Mouse (Mus musculus): ENCODE data around the gene Cpsf4. TPM values are rescaled to one million over a fixed set of nuclear protein-coding genes. Genes with fewer than 3 reads are reported as not detected.
"Not testable (repeated sequence)": the region's sequence is repeated elsewhere in the genome, so short reads cannot be mapped to it uniquely, and the experiment has no call there.

Gene Cpsf4
- total RNA-seq, 1 experiment: 73.2 TPM

GRCm38 (mm10) chr5:145207954-145208353 is 40.9 kb downstream of the Cpsf4 start:
- Histone ChIP-seq H3K4me3 (ENCODE audit: insufficient read depth in 1 of 2, low read depth in 1 of 2, low read length in 2 of 2, poor library complexity in 1 of 2, severe bottlenecking in 1 of 2) (no peak overlapping the region), H3K4me1 (ENCODE audit: control insufficient read depth in 2 of 2, insufficient read depth in 2 of 2, low read length in 2 of 2, poor library complexity in 1 of 2) (peaks cover 0 to 5% of the 10 kb centered on the region in 2 experiments; a peak in 1 of 4 replicates), H3K9ac (ENCODE audit: insufficient read depth, low read depth, low read length, poor library complexity, severe bottlenecking) (no peak overlapping the region; the same call in 1 of the 2 replicates), H3K36me3 (ENCODE audit: control insufficient read depth, insufficient read depth, low read length, poor library complexity, severe bottlenecking) (no peaks in the 10 kb centered on the region; the same call in 1 of the 2 replicates), H3K27ac (ENCODE audit: insufficient read depth, low read depth, low read length, poor library complexity, severe bottlenecking) (no peak overlapping the region; the same call in 1 of the 2 replicates), H3K9me3 (ENCODE audit: control insufficient read depth, insufficient read depth, low read depth, low read length) (no peaks in the 10 kb centered on the region)
- TF ChIP-seq CHD2 (IDR thresholded peaks at IDR 0.05; ENCODE audit: low read depth, low read length): no peak
- no peak for TF ChIP-seq MAFK (IDR thresholded peaks at IDR 0.05; ENCODE audit: insufficient read depth, low read depth, low read length)
- TF ChIP-seq ZNF384 (IDR thresholded peaks at IDR 0.05; ENCODE audit: low read depth, low read length): no peak
- TF ChIP-seq ZC3H11A (IDR thresholded peaks at IDR 0.05; ENCODE audit: borderline replicate concordance, low read depth, low read length): no peak
- TF ChIP-seq HCFC1 (IDR thresholded peaks at IDR 0.05; ENCODE audit: borderline replicate concordance, insufficient read depth, low read length): no peak
- no peak for DNase-seq (ENCODE audit: low read depth, low spot score)
- in situ Hi-C loops (cut with MboI; ENCODE audit: low sequenced_read_pairs in 2 of 2, unreplicated experiment in 2 of 2): no loop called here

- H3K36me3 ChIP-seq (ENCODE audit: control insufficient read depth, insufficient read depth, low read length, poor library complexity, severe bottlenecking); H3K4me1 ChIP-seq (ENCODE audit: control insufficient read depth in 2 of 2, insufficient read depth in 2 of 2, low read length in 2 of 2, poor library complexity in 1 of 2); H3K9me3 ChIP-seq (ENCODE audit: control insufficient read depth, insufficient read depth, low read depth, low read length); in situ Hi-C loops (cut with MboI; ENCODE audit: low sequenced_read_pairs in 2 of 2, unreplicated experiment in 2 of 2); H3K9ac ChIP-seq (ENCODE audit: insufficient read depth, low read depth, low read length, poor library complexity, severe bottlenecking); H3K27ac ChIP-seq (ENCODE audit: insufficient read depth, low read depth, low read length, poor library complexity, severe bottlenecking); DNase-seq (ENCODE audit: low read depth, low spot score): not testable (repeated sequence)
- peak overlapping the region in 1 of 2 experiments; percentile 42; a peak in 2 of 4 replicates for H3K4me3 ChIP-seq (ENCODE audit: insufficient read depth in 1 of 2, low read depth in 1 of 2, low read length in 2 of 2, poor library complexity in 1 of 2, severe bottlenecking in 1 of 2)
These were observed 41.4 kb downstream of the Cpsf4 start for GRCm38 (mm10) chr5:145208391-145208790.

GRCm38 (mm10) chr5:145211340-145211739 is 44.3 kb downstream of the Cpsf4 start:
- in situ Hi-C loops (cut with MboI; ENCODE audit: low sequenced_read_pairs in 2 of 2, unreplicated experiment in 2 of 2): no loop called here
- peaks cover 0 to 13% of the 10 kb centered on the region in 2 experiments; a peak in 2 of 4 replicates for H3K4me1 ChIP-seq (ENCODE audit: control insufficient read depth in 2 of 2, insufficient read depth in 2 of 2, low read length in 2 of 2, poor library complexity in 1 of 2)
- DNase-seq (ENCODE audit: low read depth, low spot score): no peak
- H3K36me3 ChIP-seq (ENCODE audit: control insufficient read depth, insufficient read depth, low read length, poor library complexity, severe bottlenecking): peaks cover 5% of the 10 kb centered on the region; the same call in 1 of the 2 replicates
- H3K9ac ChIP-seq (ENCODE audit: insufficient read depth, low read depth, low read length, poor library complexity, severe bottlenecking): no peak overlapping the region
- no peaks in the 10 kb centered on the region for H3K9me3 ChIP-seq (ENCODE audit: control insufficient read depth, insufficient read depth, low read depth, low read length)
- H3K27ac ChIP-seq (ENCODE audit: insufficient read depth, low read depth, low read length, poor library complexity, severe bottlenecking): no peak overlapping the region
- TF ChIP-seq ZNF384 (IDR thresholded peaks at IDR 0.05; ENCODE audit: low read depth, low read length) (no peak), MAFK (IDR thresholded peaks at IDR 0.05; ENCODE audit: insufficient read depth, low read depth, low read length) (no peak), ZC3H11A (IDR thresholded peaks at IDR 0.05; ENCODE audit: borderline replicate concordance, low read depth, low read length) (no peak), CHD2 (IDR thresholded peaks at IDR 0.05; ENCODE audit: low read depth, low read length) (no peak), HCFC1 (IDR thresholded peaks at IDR 0.05; ENCODE audit: borderline replicate concordance, insufficient read depth, low read length) (no peak)
- no peak overlapping the region for H3K4me3 ChIP-seq (ENCODE audit: insufficient read depth in 1 of 2, low read depth in 1 of 2, low read length in 2 of 2, poor library complexity in 1 of 2, severe bottlenecking in 1 of 2)

- Histone ChIP-seq H3K27ac (ENCODE audit: insufficient read depth, low read depth, low read length, poor library complexity, severe bottlenecking) (no peak overlapping the region), H3K4me3 (ENCODE audit: insufficient read depth in 1 of 2, low read depth in 1 of 2, low read length in 2 of 2, poor library complexity in 1 of 2, severe bottlenecking in 1 of 2) (no peak overlapping the region), H3K9ac (ENCODE audit: insufficient read depth, low read depth, low read length, poor library complexity, severe bottlenecking) (no peak overlapping the region), H3K36me3 (ENCODE audit: control insufficient read depth, insufficient read depth, low read length, poor library complexity, severe bottlenecking) (peaks cover 5% of the 10 kb centered on the region; the same call in 1 of the 2 replicates), H3K4me1 (ENCODE audit: control insufficient read depth in 2 of 2, insufficient read depth in 2 of 2, low read length in 2 of 2, poor library complexity in 1 of 2) (peaks cover 0 to 13% of the 10 kb centered on the region in 2 experiments; a peak in 2 of 4 replicates), H3K9me3 (ENCODE audit: control insufficient read depth, insufficient read depth, low read depth, low read length) (no peaks in the 10 kb centered on the region)
- in situ Hi-C loops (cut with MboI; ENCODE audit: low sequenced_read_pairs in 2 of 2, unreplicated experiment in 2 of 2): no loop called here
- no peak for DNase-seq (ENCODE audit: low read depth, low spot score)
- TF ChIP-seq ZNF384 (IDR thresholded peaks at IDR 0.05; ENCODE audit: low read depth, low read length) (no peak), MAFK (IDR thresholded peaks at IDR 0.05; ENCODE audit: insufficient read depth, low read depth, low read length) (no peak), ZC3H11A (IDR thresholded peaks at IDR 0.05; ENCODE audit: borderline replicate concordance, low read depth, low read length) (no peak), CHD2 (IDR thresholded peaks at IDR 0.05; ENCODE audit: low read depth, low read length) (no peak), HCFC1 (IDR thresholded peaks at IDR 0.05; ENCODE audit: borderline replicate concordance, insufficient read depth, low read length) (no peak)
These were observed 45.2 kb downstream of the Cpsf4 start for GRCm38 (mm10) chr5:145212216-145212615.

- no peak overlapping the region for H3K27ac ChIP-seq (ENCODE audit: insufficient read depth, low read depth, low read length, poor library complexity, severe bottlenecking)
- DNase-seq (ENCODE audit: low read depth, low spot score): no peak
- H3K9ac ChIP-seq (ENCODE audit: insufficient read depth, low read depth, low read length, poor library complexity, severe bottlenecking): no peak overlapping the region
- in situ Hi-C loops (cut with MboI; ENCODE audit: low sequenced_read_pairs in 2 of 2, unreplicated experiment in 2 of 2): no loop called here
- H3K4me3 ChIP-seq (ENCODE audit: insufficient read depth in 1 of 2, low read depth in 1 of 2, low read length in 2 of 2, poor library complexity in 1 of 2, severe bottlenecking in 1 of 2): no peak overlapping the region
- H3K4me1 ChIP-seq (ENCODE audit: control insufficient read depth in 2 of 2, insufficient read depth in 2 of 2, low read length in 2 of 2, poor library complexity in 1 of 2): peaks cover 6 to 11% of the 10 kb centered on the region in 2 experiments
- peaks cover 5% of the 10 kb centered on the region; the same call in 1 of the 2 replicates for H3K36me3 ChIP-seq (ENCODE audit: control insufficient read depth, insufficient read depth, low read length, poor library complexity, severe bottlenecking)
- no peak for TF ChIP-seq ZNF384 (IDR thresholded peaks at IDR 0.05; ENCODE audit: low read depth, low read length)
- no peak for TF ChIP-seq CHD2 (IDR thresholded peaks at IDR 0.05; ENCODE audit: low read depth, low read length)
- TF ChIP-seq MAFK (IDR thresholded peaks at IDR 0.05; ENCODE audit: insufficient read depth, low read depth, low read length): no peak
- TF ChIP-seq ZC3H11A (IDR thresholded peaks at IDR 0.05; ENCODE audit: borderline replicate concordance, low read depth, low read length): no peak
- TF ChIP-seq HCFC1 (IDR thresholded peaks at IDR 0.05; ENCODE audit: borderline replicate concordance, insufficient read depth, low read length): no peak
- H3K9me3 ChIP-seq (ENCODE audit: control insufficient read depth, insufficient read depth, low read depth, low read length): no peaks in the 10 kb centered on the region
These were observed 46.5 kb downstream of the Cpsf4 start for GRCm38 (mm10) chr5:145213505-145213904.
